Mouse (Mus musculus): Measurements from ENCODE around the gene Cic. TPM values are rescaled to one million over a fixed set of nuclear protein-coding genes. Genes with fewer than 3 reads are reported as not detected.

The Cic gene
- total RNA-seq, 2 experiments from 2014 or later, result 215 to 228 TPM

DNA sequence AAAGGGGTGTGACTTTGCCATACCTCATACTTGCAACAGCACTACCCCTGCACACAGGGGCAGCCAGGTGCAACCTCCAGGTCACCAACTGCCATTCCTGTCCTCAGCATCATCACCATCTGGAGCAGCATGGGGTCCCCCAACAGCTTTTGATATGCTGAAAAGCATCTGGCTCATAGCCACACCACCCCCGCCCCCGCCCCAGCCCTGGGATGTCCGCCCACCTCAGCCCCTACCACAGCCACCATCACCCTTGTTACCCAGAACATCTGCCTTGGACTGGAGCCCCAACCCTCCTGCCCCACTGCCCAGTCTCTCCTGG is 36.1 kb downstream of the Cic start:
- DNase-seq (ENCODE audit: extremely low spot score in 1 of 2, low spot score in 2 of 2), result no peak
- TF ChIP-seq CTCF (IDR thresholded peaks at IDR 0.05), result no peak
- no peak overlapping the region for H3K4me3 ChIP-seq
- no peak overlapping the region for H3K27ac ChIP-seq
- intact Hi-C loops (cut with DNase I), result no loop called here

GRCm38 (mm10) chr7:25305481-25305880 is 38.0 kb downstream of the Cic start:
- H3K4me3 ChIP-seq, result peak overlapping the region; percentile 82
- no peak for DNase-seq (ENCODE audit: extremely low spot score in 1 of 2, low spot score in 2 of 2)
- no peak for TF ChIP-seq CTCF (IDR thresholded peaks at IDR 0.05)
- peak overlapping the region; percentile 83 for H3K27ac ChIP-seq
- intact Hi-C loops (cut with DNase I), result no loop called here

DNA sequence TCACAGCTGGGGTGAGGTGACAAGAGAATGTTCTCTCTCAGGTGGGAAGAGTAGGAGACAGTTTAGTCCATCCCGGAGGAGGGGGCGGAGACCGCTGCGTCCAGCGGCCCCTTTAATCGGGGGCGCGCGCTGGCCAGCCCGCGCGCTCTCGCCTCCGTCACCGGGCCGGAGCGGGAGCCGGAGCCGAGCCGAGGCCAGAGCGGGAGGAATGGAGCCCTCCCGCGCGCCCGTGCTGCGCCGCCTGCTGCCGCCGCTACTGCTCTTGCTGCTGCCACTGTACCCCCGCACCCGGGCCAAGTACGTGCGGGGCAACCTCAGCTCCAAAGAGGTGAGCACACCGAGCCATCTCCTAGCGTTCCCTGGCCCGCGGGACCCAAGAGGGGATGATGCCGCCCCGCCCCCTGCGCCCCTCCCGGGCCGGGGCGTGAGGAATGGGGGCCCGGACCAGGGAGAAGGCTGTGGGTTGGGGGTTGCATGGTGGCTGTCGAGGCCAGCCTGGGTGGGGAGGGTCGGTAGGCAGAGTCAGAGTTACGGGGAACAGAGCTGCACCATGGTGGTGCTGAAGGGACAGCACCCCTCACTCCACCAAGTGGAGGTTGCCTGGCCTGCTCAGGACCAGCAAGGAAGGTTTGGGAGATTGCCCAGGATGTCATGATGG is 38.6 kb downstream of the Cic start, which contains the start of gene Tmem145:
Tmem145 (plus strand) TSS at position 151 of the 658 bp plus-strand sequence.
- Histone ChIP-seq H3K4me3 (peak within 1 kb of the TSS; percentile 82), H3K27ac (peak within 1 kb of the TSS; percentile 83)
- DNase-seq (ENCODE audit: extremely low spot score in 1 of 2, low spot score in 2 of 2), result peak in 1 of 2 experiments; percentile 58
- TF ChIP-seq CTCF (IDR thresholded peaks at IDR 0.05), result no peak; the same call in 1 of the 2 replicates
- intact Hi-C loops (cut with DNase I), result no loop called here

GRCm38 (mm10) chr7:25306614-25306996 is 39.1 kb downstream of the Cic start:
- intact Hi-C loops (cut with DNase I), result no loop called here
- no peak for TF ChIP-seq CTCF (IDR thresholded peaks at IDR 0.05)
- Histone ChIP-seq H3K4me3 (peak overlapping the region; percentile 82), H3K27ac (no peak overlapping the region)
- DNase-seq (ENCODE audit: extremely low spot score in 1 of 2, low spot score in 2 of 2), result no peak

GRCm38 (mm10) chr7:25308702-25309318 is 41.3 kb downstream of the Cic start:
- Histone ChIP-seq H3K27ac (no peak overlapping the region), H3K4me3 (no peak overlapping the region)
- no peak for TF ChIP-seq CTCF (IDR thresholded peaks at IDR 0.05)
- intact Hi-C loops (cut with DNase I), result no loop called here
- DNase-seq (ENCODE audit: extremely low spot score in 1 of 2, low spot score in 2 of 2), result no peak

GRCm38 (mm10) chr7:25309425-25309824 is 41.9 kb downstream of the Cic start:
- TF ChIP-seq CTCF (IDR thresholded peaks at IDR 0.05), result no peak
- intact Hi-C loops (cut with DNase I), result no loop called here
- no peak overlapping the region for H3K27ac ChIP-seq
- no peak overlapping the region for H3K4me3 ChIP-seq
- DNase-seq (ENCODE audit: extremely low spot score in 1 of 2, low spot score in 2 of 2), result no peak

DNA sequence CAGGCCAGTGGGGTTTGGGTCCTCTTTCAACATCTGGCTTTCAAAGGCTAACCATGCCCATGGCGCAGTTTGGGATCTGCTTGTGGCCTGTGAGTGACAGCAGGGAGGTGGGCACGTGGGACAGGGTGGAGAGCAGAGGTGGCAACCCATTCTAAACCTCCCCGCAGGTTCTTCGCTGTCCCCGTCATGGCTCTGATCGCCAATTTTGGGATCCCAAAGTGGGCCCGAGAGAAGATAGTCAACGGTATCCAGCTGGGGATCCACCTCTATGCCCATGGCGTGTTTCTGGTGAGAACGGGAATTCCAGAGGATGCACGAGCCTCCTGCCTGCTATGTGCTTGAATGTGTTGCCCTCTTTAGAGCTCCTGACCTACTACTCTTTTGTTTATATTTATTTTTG is 43.7 kb downstream of the Cic start:
- no peak overlapping the region for H3K4me3 ChIP-seq
- no peak overlapping the region for H3K27ac ChIP-seq
- TF ChIP-seq CTCF (IDR thresholded peaks at IDR 0.05), result no peak
- DNase-seq (ENCODE audit: extremely low spot score in 1 of 2, low spot score in 2 of 2), result no peak
- intact Hi-C loops (cut with DNase I), result no loop called here

DNA sequence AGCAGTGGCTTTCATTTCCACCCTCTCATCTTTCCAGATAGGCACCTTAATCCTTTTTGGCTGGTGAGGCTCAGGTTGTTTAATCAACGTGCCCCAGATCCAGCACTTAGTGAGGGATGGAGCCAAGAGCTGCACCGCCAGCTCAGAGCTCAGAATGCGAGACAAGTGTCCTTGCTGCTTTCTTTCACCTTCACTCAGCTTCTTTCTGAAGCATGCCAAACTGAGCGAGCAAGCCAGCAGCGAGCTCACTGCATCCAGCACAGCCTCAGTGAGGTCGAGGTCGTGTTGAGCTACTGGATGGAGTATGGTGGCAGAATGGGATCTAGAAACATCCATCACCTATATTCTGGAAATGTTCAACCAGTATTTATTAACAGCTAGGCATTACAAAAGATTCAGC is 45.8 kb downstream of the Cic start:
- no peak for DNase-seq (ENCODE audit: extremely low spot score in 1 of 2, low spot score in 2 of 2)
- H3K27ac ChIP-seq, result no peak overlapping the region
- H3K4me3 ChIP-seq, result no peak overlapping the region
- TF ChIP-seq CTCF (IDR thresholded peaks at IDR 0.05), result no peak
- intact Hi-C loops (cut with DNase I), result no loop called here

GRCm38 (mm10) chr7:25314606-25315305 is 47.3 kb downstream of the Cic start:
- TF ChIP-seq CTCF (IDR thresholded peaks at IDR 0.05), result no peak
- H3K4me3 ChIP-seq, result peak overlapping the region; percentile 40
- H3K27ac ChIP-seq, result no peak overlapping the region
- intact Hi-C loops (cut with DNase I), result no loop called here
- no peak for DNase-seq (ENCODE audit: extremely low spot score in 1 of 2, low spot score in 2 of 2)

DNA sequence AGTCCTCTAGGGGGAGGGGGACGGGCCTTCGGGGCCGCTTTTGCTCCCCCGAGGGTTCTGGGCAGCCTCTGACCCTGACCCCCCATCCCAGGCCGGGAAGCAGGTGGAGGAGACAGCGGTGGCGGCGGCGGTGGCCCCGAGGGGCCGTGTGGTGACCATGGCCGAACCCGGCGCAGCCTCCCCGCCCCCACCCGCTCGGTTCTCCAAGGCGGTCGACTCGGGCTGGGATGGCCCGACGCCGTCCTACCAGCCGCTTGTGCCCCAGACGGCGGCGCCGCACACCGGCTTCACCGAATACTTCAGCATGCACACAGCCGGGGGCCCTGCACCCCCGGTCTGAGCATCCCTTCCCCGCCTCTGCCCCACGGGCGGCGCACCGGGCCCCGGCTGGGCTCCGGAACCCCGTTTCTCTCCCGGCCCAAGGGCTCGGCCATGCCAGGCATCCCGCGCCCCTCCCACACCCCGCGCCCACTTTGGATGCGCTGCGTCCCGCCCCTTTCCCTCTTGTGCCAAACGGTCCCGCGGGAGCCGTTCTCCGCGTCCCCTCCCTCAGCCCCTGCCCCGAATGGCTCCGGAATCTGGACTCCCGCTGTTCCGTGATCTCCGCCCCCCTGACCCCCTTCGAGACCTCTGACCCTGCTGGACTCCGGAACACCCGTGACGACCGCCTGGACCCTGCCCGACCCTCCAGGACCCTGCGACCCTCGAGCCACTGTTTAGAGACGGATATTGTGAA is 48.0 kb downstream of the Cic start:
- Histone ChIP-seq H3K27ac (peak overlapping the region; percentile 49; the same call in 1 of the 2 replicates), H3K4me3 (peak overlapping the region; percentile 40)
- TF ChIP-seq CTCF (IDR thresholded peaks at IDR 0.05), result no peak
- DNase-seq (ENCODE audit: extremely low spot score in 1 of 2, low spot score in 2 of 2), result no peak
- intact Hi-C loops (cut with DNase I), result loop anchor here (1.0 kb wide), 2 partner anchors 33 to 76 kb away; no protein-coding TSS in a partner anchor

DNA sequence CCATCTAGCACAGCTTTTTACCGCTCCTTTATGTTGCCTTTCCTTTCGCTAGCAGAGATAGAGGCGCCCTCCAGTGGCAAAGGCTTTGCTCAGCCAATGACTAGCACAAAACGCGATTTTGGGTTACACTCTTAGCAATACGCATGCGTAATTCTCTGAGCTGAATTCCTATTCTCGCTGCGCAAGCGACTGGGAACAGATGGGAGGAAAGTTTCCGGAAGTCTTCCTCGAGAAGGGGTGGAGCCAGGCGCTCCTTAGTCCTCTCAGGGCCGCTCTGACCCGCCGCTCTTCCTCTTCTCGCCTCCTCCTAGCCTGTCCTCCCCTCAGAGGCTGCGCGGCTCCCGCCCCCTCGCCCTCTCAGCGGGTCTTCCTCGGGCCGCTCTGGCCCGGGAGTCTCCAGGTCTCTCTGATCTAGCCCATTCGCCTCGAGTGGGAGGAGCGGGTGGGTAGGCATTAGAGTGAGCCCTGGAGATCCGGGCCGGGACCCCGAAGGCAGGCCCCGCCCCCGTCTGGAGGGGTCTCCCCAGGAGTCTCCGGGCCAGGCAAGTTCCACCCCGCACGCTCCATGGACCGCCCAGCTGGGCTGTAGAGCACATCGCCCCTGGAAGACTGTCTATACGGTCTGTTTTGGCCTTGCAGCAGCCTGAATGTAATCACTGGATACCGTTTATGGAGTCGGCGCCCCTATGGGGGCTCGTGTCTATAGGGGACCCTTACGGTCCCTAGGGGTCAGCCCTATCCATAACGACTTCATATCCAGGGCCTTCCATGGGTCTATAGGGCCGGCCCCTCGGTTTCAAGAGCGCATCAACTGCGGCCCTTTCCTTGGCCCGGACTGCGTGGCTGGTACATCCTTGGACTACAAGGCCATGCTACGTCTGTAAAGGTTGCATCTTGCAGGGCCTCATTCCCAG is 49.3 kb downstream of the Cic start, which contains the start of gene Megf8:
Megf8 (plus strand) TSS at position 633 of the 914 bp plus-strand sequence.
- Histone ChIP-seq H3K27ac (peak within 1 kb of the TSS; percentile 92), H3K4me3 (peak within 1 kb of the TSS; percentile 95)
- peak; percentile 93 to 96 for DNase-seq (ENCODE audit: extremely low spot score in 1 of 2, low spot score in 2 of 2)
- peak; percentile 93 for TF ChIP-seq CTCF (IDR thresholded peaks at IDR 0.05)
- intact Hi-C loops (cut with DNase I), result loop anchor here (1.0 kb wide), 2 partner anchors 34 to 77 kb away; no protein-coding TSS in a partner anchor

Measured in left cerebral cortex, adult 2 months (tissue).